ENCODE assay signal across 18 mouse cellular contexts in genomic region chr5:113113120-113113519, GRCm38 (mm10). TPM values are rescaled to one million over a fixed set of nuclear protein-coding genes. Genes with fewer than 3 reads are reported as not detected.
DNase-seq lines count a peak whose midpoint lies in the region; ATAC-seq lines count a peak whose summit lies in the region.
"Had no signal": no experiment of that assay in that cellular context is flagged by ENCODE, and none has a peak within 500 bp of the region (broad histone marks: within the 10 kb centered on the region; RNA-seq: fewer than 3 reads in every experiment).

No protein-coding gene starts in this region.

- ATAC-seq in heart, embryonic 15.5 days (replicated peaks; ENCODE audit: insufficient number of reproducible peaks, insufficient read depth, low FRiP score, low read depth), result no peak
- ATAC-seq in lung, embryonic 16.5 days (ENCODE audit: low read depth), result peak; percentile 81
- ATAC-seq in embryonic facial prominence, embryonic 15.5 days (ENCODE audit: insufficient number of reproducible peaks, low FRiP score, low TSS enrichment, low read depth), result no peak
- peak; percentile 72 for ATAC-seq in stomach, embryonic 14.5 days (ENCODE audit: insufficient number of reproducible peaks, insufficient read depth, low FRiP score, low read depth)
- ATAC-seq: CD4-positive, CD25-positive, alpha-beta regulatory T cell, adult 4 months; hindbrain, postnatal 0 days; Patski had no signal

- H3K27me3 ChIP-seq in heart, embryonic 15.5 days, result no peaks in the 10 kb centered on the region
- H3K27me3 ChIP-seq in lung, embryonic 16.5 days (ENCODE audit: control insufficient read depth, insufficient read depth, low read depth, low read length), result no peaks in the 10 kb centered on the region
- H3K27me3 ChIP-seq in embryonic facial prominence, embryonic 15.5 days, result no peaks in the 10 kb centered on the region
- no peaks in the 10 kb centered on the region for H3K27me3 ChIP-seq in stomach, embryonic 14.5 days (ENCODE audit: control insufficient read depth, insufficient read depth, low read length)
- H3K27me3 ChIP-seq: Patski had no signal

- no peaks in the 10 kb centered on the region for H3K9me3 ChIP-seq in heart, embryonic 15.5 days (replicated peaks)
- H3K9me3 ChIP-seq in lung, embryonic 16.5 days (ENCODE audit: control insufficient read depth, low read length), result no peaks in the 10 kb centered on the region
- no peaks in the 10 kb centered on the region for H3K9me3 ChIP-seq in embryonic facial prominence, embryonic 15.5 days (replicated peaks)
- H3K9me3 ChIP-seq in stomach, embryonic 14.5 days (ENCODE audit: control insufficient read depth, low read depth, low read length), result no peaks in the 10 kb centered on the region

- no peak overlapping the region for H3K9ac ChIP-seq in heart, embryonic 15.5 days
- H3K9ac ChIP-seq in lung, embryonic 16.5 days (ENCODE audit: low read length), result peak overlapping the region; percentile 47
- no peak overlapping the region for H3K9ac ChIP-seq in embryonic facial prominence, embryonic 15.5 days
- H3K9ac ChIP-seq in stomach, embryonic 14.5 days (replicated peaks; ENCODE audit: low read depth, low read length), result no peak overlapping the region; the same call in 1 of the 2 replicates

- no peaks in the 10 kb centered on the region for H3K36me3 ChIP-seq in heart, embryonic 15.5 days
- H3K36me3 ChIP-seq in lung, embryonic 16.5 days (ENCODE audit: control insufficient read depth, insufficient read depth, low read length), result no peaks in the 10 kb centered on the region
- no peaks in the 10 kb centered on the region for H3K36me3 ChIP-seq in embryonic facial prominence, embryonic 15.5 days
- H3K36me3 ChIP-seq in stomach, embryonic 14.5 days (ENCODE audit: control insufficient read depth, insufficient read depth, low read length), result no peaks in the 10 kb centered on the region

- no peak overlapping the region for H3K4me3 ChIP-seq in heart, embryonic 15.5 days
- no peak overlapping the region for H3K4me3 ChIP-seq in lung, embryonic 16.5 days (ENCODE audit: low read length)
- H3K4me3 ChIP-seq in embryonic facial prominence, embryonic 15.5 days (replicated peaks), result no peak overlapping the region
- H3K4me3 ChIP-seq in stomach, embryonic 14.5 days (ENCODE audit: low read depth, low read length), result no peak overlapping the region

- H3K4me2 ChIP-seq in heart, embryonic 15.5 days, result no peak overlapping the region
- H3K4me2 ChIP-seq in lung, embryonic 16.5 days (ENCODE audit: low read depth, low read length), result 0 out of 2 replicates have a peak overlapping the region, but pooled peaks have one; percentile 12
- H3K4me2 ChIP-seq in embryonic facial prominence, embryonic 15.5 days (replicated peaks), result no peak overlapping the region
- H3K4me2 ChIP-seq in stomach, embryonic 14.5 days (replicated peaks; ENCODE audit: low read depth, low read length), result 0 out of 2 replicates have a peak overlapping the region, but pooled peaks have one; percentile 0

- 35% methylated on average over 5 of the region's 5 CpGs for WGBS in heart, embryonic 15.5 days
- WGBS in lung, embryonic 16.5 days, result 22% methylated on average over 5 of the region's 5 CpGs
- WGBS in embryonic facial prominence, embryonic 15.5 days, result 39% methylated on average over 5 of the region's 5 CpGs
- WGBS in stomach, embryonic 14.5 days, result 29% methylated on average over 5 of the region's 5 CpGs

- DNase-seq in heart, postnatal 4 days, result no peak
- DNase-seq in lung, postnatal 10 days, result no peak
- DNase-seq in adrenal gland, adult (ENCODE audit: inconsistent age in 2 of 2, low spot score in 1 of 2), result no peak
- DNase-seq in right cerebral cortex, adult 2 months (ENCODE audit: low spot score in 2 of 2), result no peak
- DNase-seq: adrenal gland, adult 8-10 months; cerebellum, adult 11 months; gastrocnemius, postnatal 10 days; right cerebral cortex, postnatal 25 days had no signal

- peak overlapping the region; percentile 94 for H3K27ac ChIP-seq in heart, embryonic 15.5 days
- peak overlapping the region; percentile 94 for H3K27ac ChIP-seq in lung, embryonic 16.5 days (ENCODE audit: low read length)
- 0 out of 2 replicates have a peak overlapping the region, but pooled peaks have one; percentile 17 for H3K27ac ChIP-seq in embryonic facial prominence, embryonic 15.5 days (replicated peaks)
- peak overlapping the region; percentile 64 for H3K27ac ChIP-seq in stomach, embryonic 14.5 days (ENCODE audit: low read length)
- H3K27ac ChIP-seq: hindbrain, postnatal 0 days had no signal

- peaks cover 84% of the 10 kb centered on the region for H3K4me1 ChIP-seq in heart, embryonic 15.5 days (replicated peaks)
- peaks cover 43% of the 10 kb centered on the region for H3K4me1 ChIP-seq in lung, embryonic 16.5 days (replicated peaks; ENCODE audit: control insufficient read depth, insufficient read depth, low read length)
- H3K4me1 ChIP-seq in embryonic facial prominence, embryonic 15.5 days, result peaks cover 50% of the 10 kb centered on the region
- H3K4me1 ChIP-seq in stomach, embryonic 14.5 days (ENCODE audit: control insufficient read depth, insufficient read depth, low read length), result peaks cover 24% of the 10 kb centered on the region

RNA-seq across cellular contexts. Expression of gene Crybb3, which starts 31.7 kb away (rescaled TPM):
- polyA plus RNA-seq in heart, embryonic 15.5 days (2015; fragmentation: Nextera tagmentation; extraction: Ambion mirVana), result 0.83 and 1.5 TPM in 2 replicates
- total RNA-seq in heart, postnatal 4 days (2021), result 1 to 10 TPM; 1.4 to 1.7 TPM
- polyA plus RNA-seq in lung, embryonic 16.5 days (2015; fragmentation: Nextera tagmentation; extraction: Ambion mirVana), result 1.0 and 1.4 TPM in 2 replicates
- 5.0 and 5.4 TPM in 2 replicates for polyA plus RNA-seq in embryonic facial prominence, embryonic 15.5 days (2015; fragmentation: Nextera tagmentation; extraction: Ambion mirVana)
- 1.1 and 2.1 TPM in 2 replicates for polyA plus RNA-seq in stomach, embryonic 14.5 days (2014; fragmentation: Nextera tagmentation; extraction: Ambion mirVana)
- total RNA-seq: monocyte, adult 5-6 weeks had no signal
- polyA plus RNA-seq: CD4-positive, CD25-positive, alpha-beta regulatory T cell, adult 4 months had no signal

RNA-seq across cellular contexts. Expression of gene Crybb2, which starts 43.2 kb away (rescaled TPM):
- polyA plus RNA-seq in heart, embryonic 15.5 days (2015; fragmentation: Nextera tagmentation; extraction: Ambion mirVana), result not detected in 2 replicates
- total RNA-seq in heart, postnatal 4 days (2021), result not detected
- polyA plus RNA-seq in lung, embryonic 16.5 days (2015; fragmentation: Nextera tagmentation; extraction: Ambion mirVana), result not detected in 2 replicates
- polyA plus RNA-seq in embryonic facial prominence, embryonic 15.5 days (2015; fragmentation: Nextera tagmentation; extraction: Ambion mirVana), result not detected in 2 replicates
- polyA plus RNA-seq in stomach, embryonic 14.5 days (2014; fragmentation: Nextera tagmentation; extraction: Ambion mirVana), result not detected in 2 replicates
- total RNA-seq: adrenal gland, adult 8-10 months; gastrocnemius, postnatal 10 days; hindbrain, postnatal 0 days; layer of hippocampus, adult 18-20 months; left cerebral cortex, postnatal 36 days; monocyte, adult 5-6 weeks had no signal
- polyA plus RNA-seq: CD4-positive, CD25-positive, alpha-beta regulatory T cell, adult 4 months; hindbrain, postnatal 0 days; Patski had no signal

Comparison
In these comparisons a context has a peak if more than half of its experiments do, and no peak if none do; other contexts are left out.
1. ATAC-seq: peak in lung, embryonic 16.5 days (single experiment) and stomach, embryonic 14.5 days (single experiment); none in heart, embryonic 15.5 days (single experiment) and embryonic facial prominence, embryonic 15.5 days (single experiment).
2. H3K27ac ChIP-seq: peak in every context shown above with its lines; median percentile 94 in heart, embryonic 15.5 days; 94 in lung, embryonic 16.5 days; 64 in stomach, embryonic 14.5 days; 17 in embryonic facial prominence, embryonic 15.5 days.
3. H3K4me2 ChIP-seq: peak in lung, embryonic 16.5 days (single experiment) and stomach, embryonic 14.5 days (single experiment); none in heart, embryonic 15.5 days (single experiment) and embryonic facial prominence, embryonic 15.5 days (single experiment).